Mouse (Mus musculus) lung, embryonic 16.5 days (tissue): ENCODE data around the gene Idh1. TPM values are rescaled to one million over a fixed set of nuclear protein-coding genes. Genes with fewer than 3 reads are reported as not detected.

Experiments
- ATAC-seq: fragments of 200-750 bp; cut with Nextera tagmentation; 2 replicates; pipeline ENCODE4 v1.8.0; 2017; ENCODE audit warnings: low read depth, mild to moderate bottlenecking, moderate library complexity
- H3K27ac ChIP-seq: fragments of 300-500 bp; sonication (generic); 2 replicates; pipeline ENCODE4 v1.5.1; 2014; ENCODE audit warnings: mild to moderate bottlenecking, control low read depth, low read length
- H3K27me3 ChIP-seq: fragments of 300-500 bp; sonication (generic); 2 replicates; pipeline ENCODE4 v1.6.1; 2014; ENCODE audit warnings: low read depth, low read length, mixed read lengths; ENCODE audit not compliant: control insufficient read depth, insufficient read depth
- H3K36me3 ChIP-seq: fragments of 300-500 bp; sonication (generic); 2 replicates; pipeline ENCODE4 v1.6.1; 2014; ENCODE audit warnings: low read length; ENCODE audit not compliant: control insufficient read depth, insufficient read depth
- H3K4me1 ChIP-seq: fragments of 300-500 bp; sonication (generic); replicated peaks from 2 replicates; pipeline ENCODE4 v1.6.1; 2014; ENCODE audit warnings: low read length, mixed read lengths; ENCODE audit not compliant: control insufficient read depth, insufficient read depth
- H3K4me2 ChIP-seq: fragments of 300-500 bp; sonication (generic); 2 replicates; pipeline ENCODE4 v1.6.1; 2014; ENCODE audit warnings: low read depth, low read length, control low read depth
- H3K4me3 ChIP-seq: fragments of 300-500 bp; sonication (generic); 2 replicates; pipeline ENCODE4 v1.5.1; 2014; ENCODE audit warnings: mild to moderate bottlenecking, low read length, control low read depth
- H3K9ac ChIP-seq: fragments of 300-500 bp; sonication (generic); 2 replicates; pipeline ENCODE4 v1.6.1; 2014; ENCODE audit warnings: low read length, control low read depth
- H3K9me3 ChIP-seq: fragments of 300-500 bp; sonication (generic); 2 replicates; pipeline ENCODE4 v1.6.1; 2016; ENCODE audit warnings: low read length; ENCODE audit not compliant: control insufficient read depth
- WGBS: fragments of 180-500 bp; shearing (Covaris S2); extraction: QIAGEN DNeasy Blood & Tissue Kit; methylation state at CpG from one replicate; pipeline ENCODE4 v1.1.7; 2014; 5-methylcytosine and 5-hydroxymethylcytosine counted together
- polyA plus RNA-seq: library from polyadenylated mRNA; unstranded; fragments of >200 nt; fragmentation: Nextera tagmentation; extraction: Ambion mirVana; gene quantifications from 2 replicates; pipeline ENCODE4 v1.2.1, GENCODE M21; 2015

The Idh1 gene
- polyA plus RNA-seq, 1 experiment from 2014 or later, result 118 TPM

DNA sequence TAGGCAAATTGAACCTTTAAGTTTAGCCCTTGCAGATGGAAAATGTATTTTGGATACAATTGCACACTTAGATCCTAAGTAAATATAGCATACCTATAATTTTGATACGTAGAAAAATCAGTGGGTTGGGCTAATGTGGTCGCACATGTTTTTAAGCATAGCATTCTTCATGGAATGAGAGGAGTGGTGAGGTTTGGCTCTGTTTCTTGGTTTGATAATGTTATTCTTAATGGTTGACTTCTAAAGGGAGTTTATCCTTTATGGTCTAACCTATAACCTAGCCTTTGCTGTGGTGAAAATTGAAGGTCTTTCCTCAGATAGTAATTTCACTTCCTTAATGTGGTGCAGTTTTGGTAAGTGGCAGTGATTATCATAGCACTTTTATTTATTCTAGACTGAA lies 12.6 kb upstream of the Idh1 start:
- peaks cover 14% of the 10 kb centered on the region for H3K36me3 ChIP-seq
- no peaks in the 10 kb centered on the region for H3K9me3 ChIP-seq
- 90% methylated on average over 2 of the region's 2 CpGs for WGBS
- no peak overlapping the region for H3K9ac ChIP-seq
- H3K4me2 ChIP-seq, result no peak overlapping the region
- no peaks in the 10 kb centered on the region for H3K4me1 ChIP-seq
- no peak overlapping the region for H3K4me3 ChIP-seq
- no peak for ATAC-seq
- no peak overlapping the region for H3K27ac ChIP-seq
- no peaks in the 10 kb centered on the region for H3K27me3 ChIP-seq

DNA sequence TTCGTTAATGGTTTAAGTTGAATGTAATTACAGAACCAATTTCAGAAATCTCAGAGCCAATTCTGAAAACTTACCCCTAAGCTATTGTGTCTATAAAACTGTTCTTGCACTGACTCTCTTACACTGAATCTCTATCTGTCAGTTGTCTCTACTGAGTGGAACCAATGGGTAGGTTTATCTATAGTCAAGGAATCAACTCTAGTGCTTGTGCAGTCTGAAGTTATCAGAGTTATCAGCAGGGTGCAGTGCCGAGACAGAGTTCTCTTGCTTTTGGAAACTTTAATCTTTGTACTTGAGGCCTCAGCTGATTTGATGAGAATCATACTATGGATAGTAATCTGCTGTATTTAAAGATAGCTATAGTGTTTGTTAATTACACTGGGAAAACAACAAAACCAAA lies 12.1 kb upstream of the Idh1 start:
- H3K4me1 ChIP-seq, result no peaks in the 10 kb centered on the region
- H3K36me3 ChIP-seq, result peaks cover 12% of the 10 kb centered on the region
- no peak overlapping the region for H3K9ac ChIP-seq
- H3K9me3 ChIP-seq, result no peaks in the 10 kb centered on the region
- H3K4me2 ChIP-seq, result no peak overlapping the region
- WGBS, result 87% methylated on average over 2 of the region's 2 CpGs
- H3K27ac ChIP-seq, result no peak overlapping the region
- no peak for ATAC-seq
- H3K4me3 ChIP-seq, result no peak overlapping the region
- no peaks in the 10 kb centered on the region for H3K27me3 ChIP-seq

DNA sequence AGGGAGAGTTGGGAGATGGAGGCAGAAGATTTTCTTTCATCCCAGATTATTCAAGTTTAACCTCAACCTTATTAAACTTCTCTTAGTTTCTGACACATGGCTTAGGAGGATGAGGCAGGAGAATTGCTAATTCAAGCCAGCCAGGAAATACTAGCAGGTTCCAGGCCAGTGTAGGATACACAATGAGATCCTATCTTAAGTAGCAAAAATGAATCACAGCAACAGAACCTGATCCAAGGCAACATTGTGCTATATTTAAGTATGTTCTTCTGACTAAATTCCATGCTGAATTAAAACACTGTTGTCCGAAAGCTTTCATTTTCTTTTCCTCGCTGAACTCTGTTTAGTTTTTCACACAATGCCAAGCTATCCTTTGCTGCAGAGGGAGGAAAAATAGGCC lies 6.9 kb upstream of the Idh1 start:
- no peaks in the 10 kb centered on the region for H3K9me3 ChIP-seq
- H3K27me3 ChIP-seq, result no peaks in the 10 kb centered on the region
- H3K4me2 ChIP-seq, result no peak overlapping the region
- no peak overlapping the region for H3K9ac ChIP-seq
- H3K4me1 ChIP-seq, result no peaks in the 10 kb centered on the region
- no peak overlapping the region for H3K27ac ChIP-seq
- peaks cover 20% of the 10 kb centered on the region for H3K36me3 ChIP-seq
- WGBS, result 94% methylated on average over 2 of the region's 2 CpGs
- H3K4me3 ChIP-seq, result no peak overlapping the region
- ATAC-seq, result no peak

DNA sequence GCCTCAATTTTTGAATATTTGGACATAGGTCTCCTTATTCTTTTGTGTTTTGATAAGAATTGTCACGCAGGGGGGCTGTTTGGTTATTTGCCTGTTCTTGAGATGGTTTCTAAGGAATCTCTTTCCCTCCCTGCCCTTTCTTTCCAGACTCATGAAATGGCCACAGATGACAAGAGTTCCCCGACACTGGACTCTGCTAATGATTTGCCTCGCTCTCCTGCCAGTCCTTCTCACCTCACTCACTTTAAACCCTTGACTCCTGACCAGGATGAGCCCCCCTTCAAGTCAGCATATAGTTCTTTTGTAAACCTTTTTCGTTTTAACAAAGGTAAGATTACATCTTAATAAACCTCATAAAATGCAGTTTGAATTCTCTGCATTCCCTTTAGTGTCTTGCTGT lies 3.9 kb upstream of the Idh1 start:
- H3K27ac ChIP-seq, result no peak overlapping the region
- H3K4me2 ChIP-seq, result no peak overlapping the region
- H3K9me3 ChIP-seq, result no peaks in the 10 kb centered on the region
- ATAC-seq, result no peak
- peaks cover 12% of the 10 kb centered on the region; the same call in 1 of the 2 replicates for H3K36me3 ChIP-seq
- no peak overlapping the region for H3K9ac ChIP-seq
- 76% methylated on average over 4 of the region's 4 CpGs for WGBS
- H3K27me3 ChIP-seq, result no peaks in the 10 kb centered on the region
- peaks cover 11% of the 10 kb centered on the region for H3K4me1 ChIP-seq
- H3K4me3 ChIP-seq, result no peak overlapping the region

DNA sequence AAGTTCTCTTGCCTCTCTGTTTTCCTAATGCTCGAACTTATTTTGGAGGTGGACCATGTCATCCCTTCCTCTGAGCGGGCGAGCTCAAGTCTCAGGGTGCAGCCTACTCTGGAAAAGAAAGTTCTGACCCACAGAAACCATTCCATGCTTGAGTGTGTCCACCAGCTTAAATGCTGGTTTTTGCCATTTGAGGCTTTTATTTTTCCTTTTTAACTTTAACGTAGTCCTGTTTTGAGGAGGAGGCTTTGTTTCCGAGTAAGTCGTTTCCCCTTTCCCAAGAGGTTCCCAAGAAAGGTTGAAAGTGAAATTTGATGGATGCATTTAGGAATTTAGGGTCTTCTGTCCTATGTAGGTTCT lies 752 bp upstream of the Idh1 start:
- Histone ChIP-seq H3K36me3 (peaks cover 2% of the 10 kb centered on the region; the same call in 1 of the 2 replicates), H3K27ac (peak overlapping the region; percentile 84), H3K4me3 (peak overlapping the region; percentile 96), H3K4me1 (peaks cover 11% of the 10 kb centered on the region), H3K27me3 (no peaks in the 10 kb centered on the region), H3K9me3 (no peaks in the 10 kb centered on the region), H3K9ac (peak overlapping the region; percentile 90), H3K4me2 (peak overlapping the region; percentile 90)
- WGBS, result 0% methylated on average over 6 of the region's 6 CpGs
- no peak for ATAC-seq

DNA sequence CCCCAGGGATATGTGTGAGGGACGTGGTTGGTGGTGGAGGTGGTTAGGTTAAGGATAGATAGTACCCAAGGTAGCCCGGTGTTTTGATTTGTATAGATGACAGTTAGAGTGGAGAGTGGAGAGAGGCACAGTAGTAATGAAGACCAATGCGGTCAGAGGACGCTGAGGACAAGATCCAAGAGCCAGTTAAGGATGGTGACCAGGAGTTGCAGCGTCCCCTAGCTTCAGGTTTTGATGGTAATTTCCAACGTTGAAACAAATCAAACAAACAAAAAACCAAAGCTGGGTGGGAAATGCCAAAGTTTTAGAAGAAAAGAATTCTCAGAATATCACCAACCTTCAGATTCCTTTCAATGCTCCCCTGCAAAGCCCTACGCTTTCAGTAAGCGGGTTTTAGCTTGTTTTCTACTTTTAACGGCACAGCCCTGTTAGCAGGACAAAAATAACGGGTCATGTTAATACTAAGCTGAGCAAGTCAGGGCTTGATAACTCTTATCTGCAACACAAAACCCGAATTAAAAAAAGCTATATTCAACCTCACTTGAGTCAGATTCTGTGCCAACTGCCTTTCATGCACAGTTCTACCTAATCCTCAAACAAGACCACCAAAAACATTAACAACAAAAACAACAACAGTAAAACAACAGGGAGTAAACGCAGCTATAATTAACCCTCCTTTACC lies 635 bp downstream of the Idh1 start:
- H3K36me3 ChIP-seq, result no peaks in the 10 kb centered on the region
- peak overlapping the region; percentile 96 for H3K4me3 ChIP-seq
- no peak for ATAC-seq
- H3K27ac ChIP-seq, result no peak overlapping the region
- peaks cover 11% of the 10 kb centered on the region for H3K4me1 ChIP-seq
- peak overlapping the region; percentile 87 for H3K4me2 ChIP-seq
- H3K9ac ChIP-seq, result peak overlapping the region; percentile 64
- no peaks in the 10 kb centered on the region for H3K27me3 ChIP-seq
- 27% methylated on average over 12 of the region's 12 CpGs for whole genome bisulfite sequencing
- H3K9me3 ChIP-seq, result no peaks in the 10 kb centered on the region

DNA sequence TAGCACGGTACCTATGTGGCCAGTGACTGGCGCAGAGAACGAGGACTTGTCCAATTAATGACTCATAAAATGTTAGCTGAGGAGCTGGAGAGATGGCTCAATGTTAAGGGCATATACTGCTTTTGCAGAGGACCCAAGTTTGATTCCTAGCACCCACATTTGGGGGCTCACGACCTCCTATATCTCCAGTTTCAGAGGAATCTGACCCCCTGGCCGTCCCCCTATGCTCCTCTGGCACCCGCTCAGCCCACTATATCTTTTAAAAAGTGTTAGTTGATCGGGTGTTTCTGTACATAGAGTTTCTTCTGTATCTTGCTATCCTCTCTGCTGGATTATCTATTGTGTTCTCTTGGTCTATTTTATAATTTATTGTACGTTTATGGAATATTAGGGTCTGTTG lies 1.3 kb downstream of the Idh1 start:
- H3K4me2 ChIP-seq, result no peak overlapping the region
- 83% methylated on average over 8 of the region's 8 CpGs for WGBS
- H3K27me3 ChIP-seq, result no peaks in the 10 kb centered on the region
- no peak overlapping the region for H3K9ac ChIP-seq
- H3K9me3 ChIP-seq, result no peaks in the 10 kb centered on the region
- H3K4me1 ChIP-seq, result peaks cover 11% of the 10 kb centered on the region
- H3K27ac ChIP-seq, result no peak overlapping the region
- H3K36me3 ChIP-seq, result no peaks in the 10 kb centered on the region
- H3K4me3 ChIP-seq, result no peak overlapping the region
- no peak for ATAC-seq

DNA sequence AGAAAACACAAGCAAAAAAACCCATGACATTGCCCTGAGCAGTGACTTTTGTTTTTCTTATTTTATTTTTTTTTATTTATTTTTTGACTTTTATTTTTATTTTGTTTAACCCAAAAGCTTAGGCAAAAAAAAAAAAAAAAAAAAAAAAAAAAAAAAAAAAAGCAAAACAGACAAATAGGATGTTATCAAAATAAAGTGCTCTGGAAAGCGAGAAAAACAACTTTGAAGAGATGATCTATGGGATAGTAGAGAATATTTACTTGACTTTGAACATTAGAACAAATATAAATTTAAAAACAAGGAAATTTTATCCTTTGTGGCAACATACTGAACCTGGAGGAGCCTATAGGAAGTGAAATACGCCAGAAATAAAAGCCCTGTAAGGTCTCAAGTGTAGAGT lies 2.3 kb downstream of the Idh1 start:
- no peak overlapping the region for H3K9ac ChIP-seq
- H3K27ac ChIP-seq, result no peak overlapping the region
- H3K36me3 ChIP-seq, result no peaks in the 10 kb centered on the region
- H3K27me3 ChIP-seq, result no peaks in the 10 kb centered on the region
- ATAC-seq, result no peak
- H3K4me2 ChIP-seq, result no peak overlapping the region
- H3K4me1 ChIP-seq, result peaks cover 11% of the 10 kb centered on the region
- no peaks in the 10 kb centered on the region for H3K9me3 ChIP-seq
- no peak overlapping the region for H3K4me3 ChIP-seq
- 72% methylated on average over 2 of the region's 2 CpGs for WGBS

DNA sequence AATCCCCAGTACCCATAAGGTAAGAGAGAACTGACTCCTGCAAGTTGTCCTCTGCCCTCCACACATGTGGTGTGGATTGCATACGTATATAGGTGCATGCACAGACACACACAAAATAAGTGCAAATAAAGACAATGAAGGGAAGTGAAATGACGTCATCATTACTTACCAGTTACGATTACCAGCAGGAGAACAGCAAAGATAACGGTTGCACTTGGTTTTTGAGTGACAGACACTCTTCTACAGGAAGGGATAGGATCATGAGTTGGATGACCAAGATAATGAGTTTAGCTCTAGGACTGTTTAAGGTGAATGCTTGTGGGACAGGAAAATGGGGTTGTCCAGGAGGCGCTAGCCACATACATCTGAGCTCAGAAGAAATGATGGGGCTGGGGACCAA lies 4.8 kb downstream of the Idh1 start:
- H3K36me3 ChIP-seq, result no peaks in the 10 kb centered on the region
- peaks cover 16% of the 10 kb centered on the region for H3K4me1 ChIP-seq
- no peak overlapping the region for H3K9ac ChIP-seq
- no peaks in the 10 kb centered on the region for H3K9me3 ChIP-seq
- 66% methylated on average over 5 of the region's 5 CpGs for WGBS
- H3K4me2 ChIP-seq, result no peak overlapping the region
- H3K27ac ChIP-seq, result no peak overlapping the region
- no peaks in the 10 kb centered on the region for H3K27me3 ChIP-seq
- no peak for ATAC-seq
- no peak overlapping the region for H3K4me3 ChIP-seq
